Mouse (Mus musculus) C2C12 (cell line): ENCODE data around the gene Hoxa5.

ENCODE experiments used
- CTCF ChIP-seq: IDR thresholded peaks from one replicate; pipeline ENCODE4 v1.5.1; 2011; ENCODE audit not compliant: control insufficient read depth, insufficient read depth, insufficient read length
- MYOG ChIP-seq: IDR thresholded peaks from one replicate; pipeline ENCODE4 v1.6.1; 2011; ENCODE audit not compliant: control insufficient read depth, insufficient read length; ENCODE audit errors: extremely low read depth

GRCm38 (mm10) chr6:52221337-52221992, 17.1 kb upstream of the Hoxa5 start, which contains the start of gene Hoxa7:
- peak; percentile 94 for TF ChIP-seq CTCF
- TF ChIP-seq MYOG, result no peak
